Mouse (Mus musculus) MEL (cell line): ENCODE measurements at regions not wholly inside any gene's neighbourhood (a gene's known extent, or its start where the extent isn't known, plus 50 kb on each side); places are given as distances from the start of the nearest gene placed in this dataset.

ENCODE experiments used
- DNase-seq: peaks from one replicate; pipeline ENCODE4 v3.0.0; 2011; ENCODE audit warnings: low read depth, low spot score
- H3K27ac ChIP-seq: 2 replicates; pipeline ENCODE4 v1.5.1; 2012; ENCODE audit warnings: low read depth, mild to moderate bottlenecking, control low read depth, low read length, moderate library complexity; ENCODE audit not compliant: control insufficient read depth
- H3K27me3 ChIP-seq, 2 experiments: fragments of 150-350 bp in 1 of 2; sonication (generic) in 1 of 2; 2 replicates each; pipeline ENCODE4 v1.6.1; 2012; ENCODE audit warnings: low read length in 2 of 2, mild to moderate bottlenecking in 2 of 2, improper control_type of control experiment in 1 of 2, moderate library complexity in 1 of 2; ENCODE audit not compliant: insufficient read depth in 2 of 2, control insufficient read depth in 1 of 2
- H3K36me3 ChIP-seq, 2 experiments: 2 replicates each; pipeline ENCODE4 v1.6.1; 2012 to 2014; ENCODE audit warnings: low read length in 2 of 2, improper control_type of control experiment in 1 of 2, inconsistent platforms in 1 of 2, mild to moderate bottlenecking in 1 of 2; ENCODE audit not compliant: insufficient read depth in 2 of 2, control insufficient read depth in 1 of 2
- H3K4me1 ChIP-seq, 2 experiments: fragments of 150-350 bp in 1 of 2; sonication (generic) in 1 of 2; 2 replicates each; pipeline ENCODE4 v1.6.1; 2012; ENCODE audit warnings: low read length in 2 of 2, improper control_type of control experiment in 1 of 2, mild to moderate bottlenecking in 1 of 2; ENCODE audit not compliant: insufficient read depth in 2 of 2, control insufficient read depth in 1 of 2
- H3K4me3 ChIP-seq, 2 experiments: fragments of 150-350 bp in 1 of 2; sonication (generic) in 1 of 2; 2 replicates each; pipeline ENCODE4 v1.5.1; 2012; ENCODE audit warnings: low read depth in 2 of 2, low read length in 2 of 2, mild to moderate bottlenecking in 2 of 2, moderate library complexity in 2 of 2, control low read depth in 1 of 2, improper control_type of control experiment in 1 of 2; ENCODE audit not compliant: control insufficient read depth in 1 of 2, insufficient read depth in 1 of 2
- H3K79me2 ChIP-seq: 2 replicates; pipeline ENCODE4 v1.6.1; 2012; ENCODE audit warnings: mild to moderate bottlenecking, low read length, moderate library complexity; ENCODE audit not compliant: control insufficient read depth, poor library complexity, insufficient read depth
- H3K9ac ChIP-seq: 2 replicates; pipeline ENCODE4 v1.6.1; 2012; ENCODE audit warnings: low read depth, mild to moderate bottlenecking, control low read depth, low read length, moderate library complexity; ENCODE audit not compliant: control insufficient read depth, poor library complexity, severe bottlenecking
- H3K9me3 ChIP-seq: fragments of 150-350 bp; sonication (generic); replicated peaks from 2 replicates; pipeline ENCODE4 v1.6.1; 2012; ENCODE audit warnings: mild to moderate bottlenecking, low read length, improper control_type of control experiment, moderate library complexity; ENCODE audit not compliant: insufficient read depth
- BHLHE40 ChIP-seq: IDR thresholded peaks from 2 replicates; pipeline ENCODE4 v1.6.1; 2012; ENCODE audit warnings: low read depth, mild to moderate bottlenecking, inconsistent platforms, low read length, improper control_type of control experiment, borderline replicate concordance
- CHD1 ChIP-seq: IDR thresholded peaks from 2 replicates; pipeline ENCODE4 v1.6.1; 2012; ENCODE audit warnings: low read depth, mild to moderate bottlenecking, inconsistent platforms, low read length, improper control_type of control experiment
- ELF1 ChIP-seq: IDR thresholded peaks from 2 replicates; pipeline ENCODE4 v1.6.1; 2014; ENCODE audit warnings: low read depth, mild to moderate bottlenecking, inconsistent platforms, low read length, improper control_type of control experiment, moderate library complexity
- ETS1 ChIP-seq: IDR thresholded peaks from 2 replicates; pipeline ENCODE4 v1.6.1; 2012; ENCODE audit warnings: low read depth, mild to moderate bottlenecking, inconsistent platforms, low read length, improper control_type of control experiment, moderate library complexity
- GABPA ChIP-seq: IDR thresholded peaks from 2 replicates; pipeline ENCODE4 v1.6.1; 2012; ENCODE audit warnings: low read depth, mild to moderate bottlenecking, inconsistent platforms, low read length, improper control_type of control experiment, moderate library complexity
- GATA1 ChIP-seq: IDR thresholded peaks from 2 replicates; pipeline ENCODE4 v1.6.1; 2011; ENCODE audit warnings: low read depth, low read length, improper control_type of control experiment
- HCFC1 ChIP-seq: IDR thresholded peaks from 2 replicates; pipeline ENCODE4 v1.6.1; 2012; ENCODE audit warnings: low read depth, mild to moderate bottlenecking, inconsistent platforms, low read length, improper control_type of control experiment, moderate library complexity
- JUND ChIP-seq: IDR thresholded peaks from 2 replicates; pipeline ENCODE4 v1.6.1; 2011; ENCODE audit warnings: low read depth, mild to moderate bottlenecking, improper control_type of control experiment, low read length
- NRF1 ChIP-seq: IDR thresholded peaks from 2 replicates; pipeline ENCODE4 v1.6.1; 2014; ENCODE audit warnings: low read depth, mild to moderate bottlenecking, inconsistent platforms, low read length, improper control_type of control experiment, moderate library complexity; ENCODE audit not compliant: poor library complexity, insufficient read depth, severe bottlenecking
- POLR2A ChIP-seq, 2 experiments: IDR thresholded peaks; 2 replicates each; pipeline ENCODE4 v1.6.1; 2011 to 2012; ENCODE audit warnings: low read length in 2 of 2, mild to moderate bottlenecking in 2 of 2, control low read depth in 1 of 2, improper control_type of control experiment in 1 of 2, low read depth in 1 of 2, moderate library complexity in 1 of 2; ENCODE audit not compliant: control insufficient read depth in 1 of 2, insufficient read depth in 1 of 2, poor library complexity in 1 of 2
- POLR2AphosphoS2 ChIP-seq: IDR thresholded peaks from 2 replicates; pipeline ENCODE4 v1.6.1; 2011; ENCODE audit warnings: low read length, improper control_type of control experiment
- RCOR1 ChIP-seq: IDR thresholded peaks from 2 replicates; pipeline ENCODE4 v1.6.1; 2012; ENCODE audit warnings: low read depth, mild to moderate bottlenecking, inconsistent platforms, low read length, improper control_type of control experiment
- SIN3A ChIP-seq: IDR thresholded peaks from 2 replicates; pipeline ENCODE4 v1.6.1; 2012; ENCODE audit warnings: low read length, improper control_type of control experiment, inconsistent platforms
- TCF12 ChIP-seq: IDR thresholded peaks from 2 replicates; pipeline ENCODE4 v1.6.1; 2014; ENCODE audit warnings: low read depth, mild to moderate bottlenecking, inconsistent platforms, low read length, improper control_type of control experiment, moderate library complexity
- USF1 ChIP-seq: IDR thresholded peaks from 2 replicates; pipeline ENCODE4 v1.6.1; 2014; ENCODE audit warnings: low read depth, mild to moderate bottlenecking, inconsistent platforms, low read length, improper control_type of control experiment, moderate library complexity
- USF2 ChIP-seq, 2 experiments: IDR thresholded peaks; 2 replicates each; pipeline ENCODE4 v1.6.1; 2011 to 2012; ENCODE audit warnings: improper control_type of control experiment in 2 of 2, low read length in 2 of 2, borderline replicate concordance in 1 of 2, inconsistent platforms in 1 of 2, low read depth in 1 of 2, mild to moderate bottlenecking in 1 of 2; ENCODE audit not compliant: insufficient read depth in 1 of 2
- ZMIZ1 ChIP-seq: IDR thresholded peaks from 2 replicates; pipeline ENCODE4 v1.6.1; 2012; ENCODE audit warnings: low read depth, mild to moderate bottlenecking, inconsistent platforms, low read length, improper control_type of control experiment, moderate library complexity

GRCm38 (mm10) chr10:67689944-67690670 is 141.4 kb upstream of the Ado start:
- peak; percentile 4 for DNase-seq
- Histone ChIP-seq H3K27ac (no peak overlapping the region), H3K79me2 (no peaks in the 10 kb centered on the region), H3K4me3 (no peak overlapping the region), H3K4me1 (no peaks in the 10 kb centered on the region), H3K36me3 (no peaks in the 10 kb centered on the region)
- no peak for TF ChIP-seq USF1
- no peak for TF ChIP-seq POLR2AphosphoS2
- no peak for TF ChIP-seq USF2 (IDR thresholded peaks at IDR 0.05; ENCODE audit: borderline replicate concordance in 1 of 2, insufficient read depth in 1 of 2, low read depth in 1 of 2, low read length in 2 of 2)
- TF ChIP-seq HCFC1 = no peak
- no peak for TF ChIP-seq NRF1
- TF ChIP-seq JUND = no peak
- no peak for TF ChIP-seq GABPA
- TF ChIP-seq ETS1 = no peak
- no peak for TF ChIP-seq RCOR1
- no peak for TF ChIP-seq GATA1
- TF ChIP-seq CHD1 = no peak
- TF ChIP-seq ELF1 = no peak
- no peak for TF ChIP-seq SIN3A
- TF ChIP-seq BHLHE40 = no peak
- no peak for TF ChIP-seq ZMIZ1
- TF ChIP-seq, all 39 proteins: peak for 0
- no peaks in the 10 kb centered on the region for H3K27me3 ChIP-seq
- H3K9ac ChIP-seq = no peak overlapping the region
- H3K9me3 ChIP-seq = no peaks in the 10 kb centered on the region

GRCm38 (mm10) chr10:67679382-67679781 is 130.6 kb upstream of the Ado start:
- no peaks in the 10 kb centered on the region for H3K36me3 ChIP-seq
- no peaks in the 10 kb centered on the region for H3K27me3 ChIP-seq
- no peaks in the 10 kb centered on the region for H3K9me3 ChIP-seq
- DNase-seq = no peak
- H3K9ac ChIP-seq = no peak overlapping the region
- H3K4me3 ChIP-seq = no peak overlapping the region
- H3K27ac ChIP-seq = no peak overlapping the region
- H3K4me1 ChIP-seq = no peaks in the 10 kb centered on the region
- H3K79me2 ChIP-seq = no peaks in the 10 kb centered on the region
- TF ChIP-seq TCF12 (no peak), POLR2A (IDR thresholded peaks at IDR 0.05; ENCODE audit: control insufficient read depth in 1 of 2, insufficient read depth in 1 of 2, low read depth in 1 of 2, low read length in 2 of 2, poor library complexity in 1 of 2) (no peak)
